Mouse (Mus musculus): ENCODE measurements around the gene Mtx2.

The Mtx2 gene

DNA sequence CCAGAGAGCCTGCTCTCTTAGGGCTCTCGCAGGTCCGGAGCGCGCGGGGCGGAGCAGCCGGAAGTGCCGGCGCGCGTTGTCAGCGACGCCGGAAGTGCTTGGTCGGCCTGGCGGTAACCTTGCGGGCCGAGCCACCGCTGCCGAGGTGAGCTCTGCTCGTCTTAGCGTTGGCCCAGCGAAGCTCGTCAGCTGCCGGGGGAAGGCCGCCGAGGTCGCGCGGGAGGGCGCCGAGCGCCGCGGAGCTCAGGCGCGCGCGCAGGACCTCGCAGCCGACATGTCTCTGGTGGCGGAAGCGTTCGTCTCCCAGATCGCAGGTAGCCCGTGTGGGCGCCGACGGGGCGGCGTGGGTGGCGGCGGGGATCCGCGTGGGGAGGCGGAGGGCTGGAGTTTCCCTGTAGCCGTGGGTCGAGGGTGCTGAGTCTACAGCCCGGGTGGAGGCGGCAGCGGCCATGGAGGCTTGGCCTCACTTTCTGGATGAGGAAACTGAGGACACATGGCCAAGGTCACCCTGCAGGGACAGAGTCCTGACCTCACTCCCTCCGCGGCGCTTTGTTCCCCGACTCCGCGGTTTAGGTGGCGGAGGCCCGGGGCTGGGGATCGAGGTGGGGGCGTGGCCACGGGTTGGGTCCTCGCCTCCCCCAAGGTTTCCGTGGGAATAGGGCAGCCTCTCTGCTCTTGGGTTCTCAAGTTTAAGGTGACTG, at the start of gene Mtx2:
Mtx2 (plus strand) TSS at position 74 of the 701 bp plus-strand sequence.
- CTCF ChIA-PET = no interaction called here

DNA sequence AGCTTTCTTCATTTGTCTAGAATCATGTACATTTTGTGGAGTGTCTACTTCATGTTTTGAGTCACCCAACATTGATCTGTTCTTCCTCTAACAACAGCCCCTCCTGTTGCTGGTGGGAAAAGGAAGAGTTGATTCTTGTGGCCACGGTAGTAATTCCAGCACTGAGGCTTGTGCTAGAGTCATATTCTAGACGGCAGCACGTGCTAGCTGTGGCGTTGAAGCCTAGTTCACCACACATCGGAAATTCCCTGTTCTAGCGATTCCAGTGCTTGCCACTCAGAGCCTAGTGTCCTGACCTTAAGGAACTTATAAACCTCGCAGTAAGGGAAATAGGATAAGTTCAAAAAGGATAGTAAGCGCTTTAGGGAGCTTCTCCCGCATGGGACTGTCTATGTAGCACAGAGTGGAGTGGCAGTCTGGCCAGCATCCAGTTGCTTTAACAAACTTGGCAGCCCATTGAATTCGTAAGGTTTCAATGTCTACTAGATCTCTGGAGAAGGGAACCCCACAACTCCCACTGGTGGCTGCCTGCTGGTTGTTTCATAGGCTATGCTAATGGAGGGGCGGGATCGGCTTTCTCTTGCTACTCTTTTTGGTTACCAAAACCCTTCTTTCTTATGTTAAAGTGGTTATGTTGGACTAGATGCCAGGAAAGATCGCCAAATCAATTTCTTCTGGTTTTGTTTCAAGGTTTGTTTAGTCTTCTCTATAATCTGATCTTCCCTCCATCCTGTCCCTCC, 47.9 kb upstream of the Mtx2 start:
- CTCF ChIA-PET = no interaction called here

DNA sequence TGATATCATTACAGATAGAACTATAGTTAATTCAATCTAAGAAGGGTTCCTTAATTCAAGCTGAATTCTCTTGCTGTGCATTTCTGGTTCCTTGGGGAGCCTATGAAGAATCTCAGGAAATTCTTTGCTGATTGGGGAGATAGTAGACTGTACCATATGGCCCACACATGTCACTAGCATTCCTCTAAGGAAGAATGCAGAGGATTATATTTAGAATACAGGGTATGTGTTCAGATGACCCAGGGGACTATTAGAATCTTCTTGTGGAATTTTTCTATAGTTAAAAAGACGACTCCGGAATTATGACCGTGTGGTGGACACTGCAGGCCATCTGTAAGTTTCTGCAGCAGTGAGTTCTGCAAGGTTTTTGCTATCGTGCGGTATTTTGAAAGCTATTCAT, 44.2 kb upstream of the Mtx2 start:
- CTCF ChIA-PET = no interaction called here

DNA sequence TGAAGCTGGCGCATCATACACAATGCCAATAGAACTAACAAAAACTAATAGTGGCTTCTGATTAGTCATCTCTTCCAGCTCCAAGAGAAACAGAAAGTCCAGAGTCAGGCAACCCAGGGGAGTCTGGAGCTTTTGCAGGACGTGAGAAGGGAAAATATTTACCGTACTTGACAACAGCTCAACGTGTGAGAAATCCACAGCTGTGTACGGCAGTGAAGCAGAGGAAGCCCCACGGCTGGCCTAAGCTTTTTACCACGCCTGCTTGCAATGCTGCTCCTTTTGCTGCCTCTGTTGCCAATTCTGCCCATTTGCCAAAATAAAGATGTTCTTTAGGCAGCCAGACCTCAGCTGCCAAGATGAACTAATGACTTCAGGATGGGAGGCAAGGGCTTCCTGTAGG, 30.1 kb upstream of the Mtx2 start:
- CTCF ChIA-PET = no interaction called here

DNA sequence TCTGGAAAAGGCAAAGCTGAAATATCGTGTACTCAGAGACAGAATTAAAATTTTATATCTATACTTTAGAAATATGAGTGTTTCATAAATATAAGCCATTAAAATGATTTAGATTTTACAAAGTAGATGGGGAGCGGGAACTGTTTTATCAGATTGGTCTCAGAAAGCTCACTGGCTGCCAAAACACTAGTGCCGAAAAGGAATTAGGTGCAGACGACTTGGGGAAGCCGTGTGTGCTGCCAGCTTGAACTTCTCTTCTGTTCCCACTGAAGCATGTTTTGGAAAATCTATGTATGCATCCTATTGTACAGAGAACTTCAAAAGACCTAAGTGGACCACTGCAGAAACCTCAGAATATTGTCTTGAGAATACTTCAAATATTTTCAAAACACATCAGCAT, 17.2 kb upstream of the Mtx2 start:
- CTCF ChIA-PET = no interaction called here

DNA sequence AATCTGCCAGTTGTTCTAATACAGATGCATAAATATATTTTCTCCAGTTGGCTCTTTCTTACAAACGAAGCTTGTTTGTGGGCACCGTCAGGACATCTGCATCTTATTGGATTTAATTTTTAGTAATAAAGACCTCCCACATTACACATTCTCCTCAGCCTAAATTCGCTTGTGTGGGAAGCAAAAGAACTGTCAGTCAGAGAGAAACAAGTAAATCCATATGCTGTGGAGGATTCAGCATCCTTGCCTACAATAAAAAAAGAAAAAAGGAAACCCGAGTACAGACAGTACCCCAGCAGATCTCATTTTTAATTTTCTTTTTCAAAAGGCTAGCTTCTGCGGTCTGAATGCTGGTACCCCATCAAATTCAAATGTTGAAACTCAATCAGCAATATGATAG, 2.9 kb upstream of the Mtx2 start:
- CTCF ChIA-PET = no interaction called here

DNA sequence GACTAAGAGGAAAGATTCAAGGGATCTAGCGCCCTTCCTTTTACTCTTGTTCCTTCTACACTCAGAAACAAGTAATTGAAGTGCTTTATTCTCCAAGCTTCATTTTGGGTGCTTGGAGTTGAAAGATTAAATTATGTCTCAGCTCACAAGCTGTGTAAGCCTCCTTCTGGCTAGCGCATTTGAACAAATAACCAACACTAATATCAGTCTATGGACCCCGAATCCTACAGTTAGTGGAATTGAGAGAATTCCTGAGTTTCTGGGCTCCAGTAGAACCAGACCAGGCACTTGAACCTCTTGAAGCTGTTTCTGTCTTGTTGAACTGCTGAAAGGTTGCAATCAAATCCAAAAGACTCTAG, 253 bp upstream of the Mtx2 start:
- CTCF ChIA-PET = no interaction called here

DNA sequence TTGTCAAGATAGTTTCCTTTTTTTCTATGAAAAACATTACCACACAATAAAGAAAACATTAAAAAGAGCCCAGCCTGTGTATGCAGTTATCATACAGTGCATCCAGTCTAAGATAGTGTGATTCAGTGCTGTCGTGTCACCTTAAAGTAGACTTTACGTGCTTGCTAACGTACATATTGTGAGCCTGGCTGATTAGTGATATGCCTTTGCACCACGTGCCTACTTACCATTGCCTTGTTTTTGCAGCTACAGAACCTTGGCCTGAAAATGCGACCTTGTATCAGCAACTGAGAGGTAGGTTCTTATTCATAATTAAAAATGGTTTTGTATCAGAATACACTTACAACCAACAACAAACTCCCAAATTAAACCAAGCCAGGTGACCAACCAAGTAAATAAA, 21.4 kb downstream of the Mtx2 start:
- CTCF ChIA-PET = interaction anchor here (0.7 kb wide), 1 partner anchor 17 kb away, joined by 3 read pairs; no protein-coding TSS in a partner anchor

DNA sequence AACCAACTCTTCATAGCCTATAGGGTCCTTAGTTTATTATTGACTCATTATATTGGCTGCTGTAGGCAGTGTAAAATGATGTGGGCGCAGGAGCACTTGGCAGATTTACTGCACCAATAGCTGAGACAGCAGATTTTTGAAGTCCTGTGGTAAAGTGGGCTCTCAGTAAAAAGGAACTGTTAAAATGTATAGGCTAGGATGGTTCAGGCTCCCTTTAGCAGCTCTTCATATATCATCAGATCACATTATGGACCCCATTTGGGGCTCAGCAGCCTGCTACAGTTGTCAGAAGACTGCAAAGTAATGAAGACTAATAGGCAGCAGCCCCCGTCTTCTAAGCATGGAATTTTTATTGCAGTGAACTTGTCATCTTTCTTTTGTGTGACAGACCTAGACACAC, 21.9 kb downstream of the Mtx2 start:
- CTCF ChIA-PET = no interaction called here

DNA sequence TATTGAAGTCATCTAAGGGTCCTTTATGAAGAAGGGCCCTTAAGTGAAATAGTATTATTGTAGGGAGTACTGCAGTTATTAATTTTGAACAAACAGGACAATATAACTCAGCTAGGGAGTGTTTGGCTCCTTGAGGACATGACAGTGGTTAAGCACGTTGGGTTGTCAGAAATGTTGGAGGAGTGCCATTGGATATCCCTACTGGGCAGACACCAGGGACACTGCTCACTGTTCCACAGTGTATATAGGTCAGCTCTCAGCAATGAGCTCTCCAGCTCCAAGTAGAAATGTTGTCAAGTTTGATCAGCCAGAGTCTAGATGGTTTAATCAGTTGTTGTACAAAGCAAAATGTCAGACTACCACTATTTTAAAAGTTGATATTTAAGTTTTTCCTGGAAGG, 24.4 kb downstream of the Mtx2 start:
- CTCF ChIA-PET = no interaction called here

DNA sequence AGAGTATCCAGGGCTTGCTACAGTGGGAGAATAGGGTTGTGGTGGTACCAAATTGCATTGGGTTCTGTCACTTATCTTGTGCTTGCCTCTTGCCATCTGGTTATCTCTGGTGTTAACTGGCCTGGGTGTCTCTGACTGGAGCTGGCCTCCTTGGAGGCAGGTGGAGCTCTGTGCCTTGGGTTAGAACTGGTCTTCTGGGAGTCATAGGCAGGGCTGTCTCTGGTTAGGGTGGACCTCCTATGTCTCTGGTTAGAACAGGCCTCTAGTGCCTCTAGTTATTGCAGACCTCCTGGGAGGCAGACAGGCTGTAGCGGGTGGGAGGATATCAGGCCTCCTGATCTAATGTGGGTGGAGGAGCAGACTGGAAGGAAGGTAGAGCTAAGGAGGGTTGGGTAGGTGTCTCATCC, 36.5 kb downstream of the Mtx2 start:
- CTCF ChIA-PET = no interaction called here

DNA sequence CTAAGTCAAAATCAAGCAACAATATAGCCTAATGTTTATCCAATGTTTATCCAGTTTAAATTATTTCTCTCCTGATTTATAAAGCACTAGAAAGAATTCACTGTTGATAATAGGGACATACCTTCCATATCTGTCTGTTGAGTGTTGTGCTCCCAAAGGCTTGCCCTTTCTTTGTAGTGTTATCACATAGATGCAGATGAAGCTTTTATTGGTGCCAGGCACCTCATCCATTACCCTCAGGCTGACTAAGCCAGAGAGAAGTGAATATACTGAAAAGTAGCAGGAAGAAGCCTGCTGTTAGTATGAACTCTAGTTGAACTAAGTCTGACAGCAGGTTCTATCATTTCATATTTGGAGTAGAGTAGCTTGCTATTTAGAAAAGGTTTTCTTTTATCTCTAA, 39.8 kb downstream of the Mtx2 start:
- CTCF ChIA-PET = no interaction called here

DNA sequence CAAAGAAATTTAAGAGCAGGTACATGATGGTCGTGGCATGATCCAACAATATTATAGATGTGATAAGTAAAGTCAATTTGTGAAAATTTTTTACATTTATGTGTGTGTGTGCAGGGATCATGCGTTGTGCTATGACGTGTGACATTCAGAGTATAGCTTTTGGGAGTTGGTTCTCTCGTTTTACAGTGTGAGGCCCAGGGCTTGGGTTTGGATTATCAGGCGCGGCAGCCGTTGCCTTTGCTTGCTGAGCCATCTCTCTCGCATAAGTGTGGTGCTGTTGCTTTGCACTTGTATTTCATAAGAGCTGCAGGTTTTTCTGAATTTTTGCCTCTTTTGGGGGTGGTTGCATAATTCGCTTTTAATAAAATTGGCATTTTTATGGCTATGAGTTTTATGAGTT, 48.4 kb downstream of the Mtx2 start:
- CTCF ChIA-PET = no interaction called here

DNA sequence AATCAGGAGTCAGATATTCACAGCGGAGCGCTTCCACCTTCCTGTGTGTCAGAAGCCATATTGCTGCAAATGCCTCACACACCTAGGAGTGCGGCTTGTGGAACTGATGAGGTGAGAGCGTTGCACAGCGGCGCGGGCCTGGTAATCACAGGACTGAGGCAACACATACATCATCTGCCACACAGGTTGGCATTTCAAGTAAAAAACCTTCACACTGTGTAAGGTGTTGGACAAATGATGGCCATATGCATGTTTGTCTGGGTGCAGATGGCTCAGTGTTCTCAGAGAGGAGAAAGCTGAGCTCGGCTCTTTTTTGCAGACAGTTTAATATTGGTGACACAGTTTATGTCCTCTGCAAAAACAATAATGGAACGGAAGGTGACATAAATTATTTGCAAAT, 58.8 kb downstream of the Mtx2 start:
- CTCF ChIA-PET = no interaction called here

DNA sequence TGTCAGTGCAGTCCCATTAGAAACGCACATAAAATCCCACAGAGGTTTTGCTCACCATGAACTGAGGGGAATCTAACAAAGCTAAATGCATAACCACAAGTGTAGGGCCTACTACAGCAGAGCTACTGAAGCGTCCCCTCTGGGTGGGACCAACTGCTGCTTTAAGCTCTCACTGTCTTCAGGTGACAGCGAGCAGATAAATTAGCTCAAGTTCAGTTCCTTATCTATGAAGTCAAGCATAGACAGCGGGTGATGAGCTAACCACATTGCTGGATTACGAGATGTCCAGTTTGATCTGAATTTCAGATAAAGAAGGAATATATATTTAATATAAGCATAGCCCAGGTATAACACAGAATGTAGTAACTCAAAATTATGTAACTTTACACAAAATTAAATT, 66.3 kb downstream of the Mtx2 start:
- CTCF ChIA-PET = no interaction called here

DNA sequence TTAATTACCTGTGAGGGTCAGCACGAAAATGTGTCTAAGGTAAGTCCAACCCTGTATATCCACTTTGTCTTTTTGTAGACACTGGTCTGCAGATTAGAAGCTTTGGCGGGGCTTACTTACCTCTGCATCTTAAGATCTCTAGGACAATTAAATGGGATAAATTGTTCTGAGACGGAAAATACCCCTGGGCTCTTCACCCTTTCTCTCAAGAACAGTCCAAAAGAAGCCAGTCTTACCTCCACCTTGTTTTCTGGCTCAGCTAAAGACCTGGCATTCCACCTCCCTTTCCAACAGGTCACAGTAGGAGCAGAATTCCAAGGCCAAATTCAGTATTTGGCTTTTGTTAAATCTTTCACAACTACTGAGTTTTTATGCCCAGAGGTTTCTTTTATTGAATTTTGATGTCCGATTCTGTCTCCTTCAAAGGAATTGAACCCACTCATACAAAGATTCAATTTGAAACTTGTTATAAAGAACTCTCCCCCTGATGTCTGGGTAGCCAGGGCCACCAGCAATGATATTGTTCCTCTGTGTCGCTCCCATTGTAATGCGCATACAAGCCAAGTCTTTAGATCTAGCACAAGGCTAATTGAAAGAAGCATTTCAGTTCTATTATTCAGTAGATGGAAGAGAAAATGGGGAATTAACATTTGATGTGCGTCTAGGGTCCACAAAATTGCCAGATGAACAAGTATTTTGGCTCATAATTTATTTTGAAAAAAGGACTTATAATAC, 67.4 kb downstream of the Mtx2 start:
- CTCF ChIA-PET = no interaction called here

DNA sequence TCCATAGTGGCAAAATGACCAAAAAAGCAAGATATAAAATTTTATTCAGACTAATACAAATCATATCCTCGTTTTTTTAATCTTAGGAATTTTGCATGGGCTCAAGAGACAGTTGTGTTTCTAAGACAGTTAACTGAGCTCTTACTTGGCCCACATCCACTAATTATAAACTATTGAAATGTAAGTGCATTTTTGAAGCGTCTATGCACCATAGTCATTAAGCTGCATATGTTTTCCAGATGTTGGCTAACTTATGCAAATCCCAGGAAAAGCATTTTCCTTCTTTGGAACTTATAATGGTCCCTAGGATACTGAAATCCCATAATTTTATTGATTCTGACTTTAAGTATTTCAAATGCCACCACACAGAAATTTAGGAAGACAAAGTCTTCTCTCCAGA, 68.5 kb downstream of the Mtx2 start:
- CTCF ChIA-PET = no interaction called here

DNA sequence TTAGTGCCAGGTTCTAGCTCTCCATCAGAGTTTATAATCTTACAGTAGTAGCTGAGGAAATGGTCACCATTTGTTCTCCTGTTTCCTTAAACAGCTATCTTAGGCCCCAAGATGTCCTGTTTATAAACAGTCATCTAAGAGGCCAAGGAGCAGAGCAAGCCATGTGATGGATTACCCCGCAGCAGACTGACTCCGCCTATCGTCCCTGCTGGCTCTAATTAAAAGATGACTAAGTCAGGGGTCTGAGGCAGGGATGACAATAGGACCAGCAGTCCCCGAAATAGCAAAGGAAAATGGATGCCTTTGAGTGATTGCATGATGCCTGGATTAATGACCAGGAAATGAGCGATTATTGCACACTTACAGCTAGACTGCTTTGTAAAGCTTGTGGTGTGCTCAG, 74.4 kb downstream of the Mtx2 start:
- CTCF ChIA-PET = no interaction called here

DNA sequence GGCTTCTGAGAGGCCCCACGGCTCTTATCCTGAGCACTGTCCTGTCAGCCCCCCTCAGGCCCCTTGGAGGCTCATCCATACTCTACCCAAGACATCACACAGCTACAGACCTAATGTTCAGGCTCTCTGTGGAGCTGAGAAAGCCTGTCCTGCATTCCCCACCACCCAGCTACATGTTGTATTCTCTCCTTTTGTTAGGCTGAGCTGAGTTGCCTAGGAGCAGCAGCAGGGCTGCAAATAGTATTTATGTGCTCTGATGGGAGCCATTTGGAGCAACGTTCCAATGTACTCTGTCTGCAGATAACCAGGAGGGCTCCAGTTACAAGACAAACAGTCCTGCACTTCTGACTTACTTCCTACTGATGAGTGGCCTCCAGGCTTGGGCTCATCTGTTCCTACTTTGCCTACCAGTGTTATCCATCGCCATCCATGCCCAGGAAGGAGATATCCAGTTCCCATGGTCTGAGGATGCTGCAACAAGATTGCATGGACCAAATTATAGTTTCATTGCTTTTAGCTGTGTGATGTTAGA, 76.2 kb downstream of the Mtx2 start:
- CTCF ChIA-PET = no interaction called here

DNA sequence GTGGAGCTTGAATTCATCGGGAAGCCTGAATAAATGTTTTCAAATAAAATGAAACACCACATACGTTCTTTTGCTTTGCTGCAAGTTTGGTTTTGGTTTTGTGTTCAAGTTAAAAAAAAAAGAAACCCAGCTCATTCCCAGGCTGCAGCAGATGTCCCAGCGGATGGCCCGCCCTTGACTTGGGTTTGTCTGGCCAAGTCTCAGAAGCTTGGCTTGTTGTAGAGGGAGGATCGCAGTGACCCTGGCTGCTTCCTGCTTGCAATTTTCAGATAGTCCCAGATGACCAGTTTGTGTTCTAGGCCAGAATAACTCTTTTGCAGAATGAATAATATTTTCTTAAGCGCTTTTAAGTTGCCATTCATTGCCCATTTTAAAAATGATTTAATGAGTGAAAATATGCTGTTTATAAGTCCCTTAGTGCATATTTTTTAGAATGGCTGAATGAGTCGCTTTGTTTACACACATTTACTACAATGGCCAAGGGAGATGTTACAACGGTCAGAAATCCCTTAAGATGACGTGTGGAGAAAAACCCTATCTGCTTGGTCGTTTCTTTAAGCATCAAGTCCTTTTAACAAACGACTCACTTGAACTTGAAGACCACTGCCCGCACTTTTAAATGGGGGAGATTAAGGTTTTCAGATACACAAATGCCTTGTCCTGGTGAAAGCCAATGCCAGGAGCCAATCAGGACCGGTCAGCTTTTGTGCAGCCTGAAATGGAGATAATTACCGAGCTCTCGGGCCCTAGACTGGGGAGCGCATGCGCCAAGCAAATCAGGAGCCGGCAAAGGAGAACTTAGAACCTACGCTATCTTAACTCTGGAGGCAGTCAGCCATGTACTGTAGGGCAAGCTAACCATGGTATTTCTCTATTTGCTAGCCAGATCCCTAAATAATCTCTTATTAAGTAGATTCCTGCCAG, 82.0 kb downstream of the Mtx2 start:
- CTCF ChIA-PET = no interaction called here

DNA sequence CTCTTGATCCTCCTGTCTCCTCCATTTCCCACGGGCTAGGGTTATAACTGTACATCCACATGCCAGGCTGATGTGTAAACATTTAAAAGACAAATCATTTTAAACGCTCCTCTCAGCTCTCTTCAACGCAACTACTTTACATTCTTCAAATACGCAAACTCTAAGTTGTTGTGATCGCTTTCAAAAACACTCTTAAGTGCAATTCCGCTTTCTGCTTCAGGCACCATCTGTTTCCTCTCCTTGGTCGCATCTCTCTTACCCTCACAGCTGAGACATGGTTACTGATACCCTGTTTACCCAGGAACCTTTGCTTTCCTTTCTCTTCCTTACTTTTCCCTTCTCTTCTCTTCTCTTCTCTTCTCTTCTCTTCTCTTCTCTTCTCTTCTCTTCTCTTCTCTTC, 86.4 kb downstream of the Mtx2 start:
- CTCF ChIA-PET = no interaction called here

Data from spleen, embryonic (tissue).